Mouse (Mus musculus): ENCODE measurements around the gene Myo1f. TPM values are rescaled to one million over a fixed set of nuclear protein-coding genes. Genes with fewer than 3 reads are reported as not detected.

Myo1f gene
- polyA plus RNA-seq, 1 experiment from 2014 or later: 1.6 TPM

DNA sequence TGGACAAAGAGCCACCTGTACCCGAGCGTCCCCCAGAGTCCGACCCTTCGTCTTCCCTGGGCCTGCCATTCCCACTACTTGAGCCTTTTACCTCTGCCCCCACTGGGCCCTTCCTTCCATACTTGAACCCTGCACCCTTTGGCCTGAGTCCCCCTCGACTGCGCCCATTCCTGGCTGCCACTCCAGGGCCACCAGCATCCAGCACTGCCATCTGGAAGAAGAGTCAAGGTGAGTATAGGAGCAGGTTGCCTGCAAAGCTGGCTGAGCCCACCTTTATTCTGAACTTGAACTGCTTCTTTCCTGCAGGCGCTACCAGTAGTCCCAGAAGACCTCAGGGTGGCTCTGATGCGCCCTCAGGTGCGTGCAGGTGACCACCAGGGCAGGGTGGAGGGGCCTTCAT is 75.7 kb downstream of the Myo1f start:
- Histone ChIP-seq H3K9ac (no peak overlapping the region), H3K36me3 (no peaks in the 10 kb centered on the region), H3K4me1 (replicated peaks) (peaks cover 35% of the 10 kb centered on the region), H3K4me3 (no peak overlapping the region), H3K9me3 (no peaks in the 10 kb centered on the region), H3K27me3 (no peaks in the 10 kb centered on the region), H3K4me2 (no peak overlapping the region), H3K27ac (replicated peaks) (peak overlapping the region; percentile 17; the same call in 1 of the 2 replicates)
- no peak for ATAC-seq (ENCODE audit: low FRiP score, low read depth)
- WGBS: 94% methylated on average over 9 of the region's 9 CpGs

- no peak for ATAC-seq (ENCODE audit: low FRiP score, low read depth)
Observed at GRCm38 (mm10) chr17:33631796-33632195, 76.3 kb downstream of the Myo1f start.

DNA sequence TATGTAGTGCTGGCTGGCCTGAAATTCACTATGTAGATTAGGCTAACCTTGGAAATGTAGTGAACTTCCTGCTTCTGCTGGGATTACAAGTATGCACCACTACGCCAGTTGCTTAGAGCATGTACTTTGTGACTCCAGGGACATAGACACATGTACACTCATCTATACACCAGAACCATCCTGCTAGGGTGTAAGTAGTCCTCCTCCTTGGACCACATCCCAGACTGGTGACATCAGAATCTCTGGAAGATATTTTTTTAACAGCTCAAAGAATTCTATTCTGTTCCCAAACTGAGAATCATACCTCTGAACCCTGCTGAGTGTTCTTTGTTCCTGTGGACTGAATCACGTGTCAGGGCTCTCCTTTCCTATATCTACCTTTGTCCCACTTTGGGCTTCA is 81.5 kb downstream of the Myo1f start:
- ATAC-seq (ENCODE audit: low FRiP score, low read depth): no peak
- H3K9ac ChIP-seq: no peak overlapping the region
- H3K36me3 ChIP-seq: 0 out of 2 replicates have a peak, but pooled peaks cover 11% of the 10 kb centered on the region
- no peak overlapping the region for H3K27ac ChIP-seq (replicated peaks)
- H3K4me1 ChIP-seq (replicated peaks): 0 out of 2 replicates have a peak, but pooled peaks cover 3% of the 10 kb centered on the region
- no peak overlapping the region for H3K4me3 ChIP-seq
- WGBS: 86% methylated on average over 2 of the region's 2 CpGs
- no peaks in the 10 kb centered on the region for H3K27me3 ChIP-seq
- no peak overlapping the region for H3K4me2 ChIP-seq
- H3K9me3 ChIP-seq: no peaks in the 10 kb centered on the region

More at GRCm38 (mm10) chr17:33631796-33632195, 76.3 kb downstream of the Myo1f start:
- no peak overlapping the region for H3K4me3 ChIP-seq
- H3K27ac ChIP-seq (replicated peaks): peak overlapping the region; percentile 17; the same call in 1 of the 2 replicates
- H3K4me1 ChIP-seq (replicated peaks): peaks cover 35% of the 10 kb centered on the region
- H3K4me2 ChIP-seq: no peak overlapping the region
- H3K9ac ChIP-seq: no peak overlapping the region
- H3K36me3 ChIP-seq: 0 out of 2 replicates have a peak, but pooled peaks cover 1% of the 10 kb centered on the region
- 74% methylated on average over 5 of the region's 5 CpGs for WGBS
- no peaks in the 10 kb centered on the region for H3K27me3 ChIP-seq
- H3K9me3 ChIP-seq: no peaks in the 10 kb centered on the region

DNA sequence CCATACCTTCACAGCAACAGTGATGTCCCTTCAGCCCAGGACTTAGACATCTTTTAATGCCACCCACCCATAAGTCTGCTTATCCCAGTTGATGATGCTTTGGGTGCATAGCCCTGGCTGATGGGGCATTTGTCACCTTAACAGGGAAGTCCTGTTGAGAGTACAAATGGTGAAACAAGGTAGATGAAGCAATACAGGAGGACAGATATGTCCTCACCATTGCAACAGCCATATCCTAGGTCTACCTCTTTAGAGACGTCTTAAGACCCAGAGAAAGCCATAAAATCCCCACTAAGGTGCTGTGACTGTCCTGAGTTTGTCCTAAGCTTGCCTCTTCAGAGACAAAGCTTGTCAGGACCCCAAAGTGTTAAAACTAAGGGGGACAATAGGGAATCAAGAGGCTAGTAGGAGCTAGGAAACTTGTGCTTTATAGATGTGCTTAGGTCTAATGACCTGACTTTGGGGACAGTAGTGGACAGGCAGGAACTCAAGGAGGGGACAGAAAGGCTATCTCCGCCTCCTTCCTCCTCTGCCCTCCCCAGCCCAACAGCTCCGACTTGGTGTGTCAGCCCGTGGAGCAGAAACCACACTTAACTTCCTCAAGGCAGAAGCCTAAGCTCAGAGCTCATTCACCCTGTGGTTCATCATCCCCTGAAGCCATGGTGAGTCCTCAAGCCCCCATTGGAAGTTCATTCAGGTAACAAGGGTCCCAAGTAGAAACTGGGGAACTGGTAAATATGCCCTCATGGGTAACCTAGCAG is 82.2 kb downstream of the Myo1f start, which contains the start of gene Pram1:
TSS of gene Pram1 (plus strand) at position 541 of the 761 bp plus-strand sequence.
- Histone ChIP-seq H3K9me3 (no peaks in the 10 kb centered on the region), H3K9ac (no peak within 1 kb of the TSS), H3K27me3 (no peaks in the 10 kb centered on the region), H3K4me2 (no peak within 1 kb of the TSS), H3K4me3 (no peak within 1 kb of the TSS), H3K4me1 (replicated peaks) (no peaks in the 10 kb centered on the region), H3K36me3 (0 out of 2 replicates have a peak, but pooled peaks cover 14% of the 10 kb centered on the region), H3K27ac (replicated peaks) (no peak within 1 kb of the TSS)
- no peak for ATAC-seq (ENCODE audit: low FRiP score, low read depth)
- 89% methylated on average over 4 of the region's 4 CpGs for WGBS

- 73% methylated on average over 6 of the region's 6 CpGs for WGBS
- Histone ChIP-seq H3K36me3 (peaks cover 26% of the 10 kb centered on the region), H3K9ac (no peak overlapping the region), H3K4me3 (no peak overlapping the region), H3K27ac (replicated peaks) (no peak overlapping the region), H3K4me2 (no peak overlapping the region), H3K27me3 (no peaks in the 10 kb centered on the region), H3K4me1 (replicated peaks) (no peaks in the 10 kb centered on the region), H3K9me3 (no peaks in the 10 kb centered on the region)
- no peak for ATAC-seq (ENCODE audit: low FRiP score, low read depth)
Observed at GRCm38 (mm10) chr17:33639743-33640142, 84.2 kb downstream of the Myo1f start.

DNA sequence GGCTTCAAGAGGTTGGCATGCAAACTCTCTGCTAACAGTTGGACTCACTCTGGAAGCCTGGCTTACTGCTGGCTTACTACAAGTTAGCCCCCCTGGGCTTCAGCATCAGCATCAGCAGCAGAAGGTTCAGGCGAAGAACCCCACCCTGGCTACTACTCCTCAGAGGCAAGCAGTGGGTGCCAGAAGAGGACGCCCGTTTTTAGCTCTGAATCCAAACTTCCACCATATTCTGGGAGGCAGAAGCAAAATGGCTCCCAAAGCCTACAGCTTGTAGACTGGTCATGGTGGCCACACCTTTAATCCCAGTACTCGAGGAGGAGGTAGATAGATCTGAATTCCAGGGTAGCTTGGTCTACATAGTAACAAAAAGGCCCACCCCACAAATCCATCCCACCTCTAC is 88.6 kb downstream of the Myo1f start:
- no peak overlapping the region for H3K9ac ChIP-seq
- H3K4me3 ChIP-seq: no peak overlapping the region
- no peak overlapping the region for H3K4me2 ChIP-seq
- WGBS: 95% methylated on average over 4 of the region's 4 CpGs
- H3K27me3 ChIP-seq: no peaks in the 10 kb centered on the region
- no peak for ATAC-seq (ENCODE audit: low FRiP score, low read depth)
- H3K9me3 ChIP-seq: no peaks in the 10 kb centered on the region
- no peak overlapping the region for H3K27ac ChIP-seq (replicated peaks)
- no peaks in the 10 kb centered on the region for H3K4me1 ChIP-seq (replicated peaks)
- H3K36me3 ChIP-seq: peaks cover 53% of the 10 kb centered on the region

DNA sequence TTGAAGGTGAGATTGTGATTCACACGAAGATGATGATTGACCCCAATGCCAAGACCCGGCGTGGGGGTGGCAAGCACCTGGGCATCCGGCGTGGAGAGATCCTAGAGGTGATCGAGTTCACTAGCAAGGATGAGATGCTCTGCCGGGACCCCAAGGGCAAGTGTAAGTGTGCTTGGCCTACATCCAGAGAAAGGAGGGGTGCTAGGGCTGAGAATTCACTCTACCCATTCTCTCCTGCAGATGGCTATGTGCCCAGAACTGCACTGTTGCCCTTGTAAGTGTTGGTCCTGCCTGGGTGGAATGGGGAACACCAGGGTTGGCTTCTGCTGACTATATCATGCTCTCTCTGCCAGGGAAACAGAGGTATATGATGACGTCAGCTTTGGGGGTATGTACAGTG is 89.6 kb downstream of the Myo1f start:
- no peak overlapping the region for H3K9ac ChIP-seq
- H3K27ac ChIP-seq (replicated peaks): no peak overlapping the region
- H3K36me3 ChIP-seq: peaks cover 60% of the 10 kb centered on the region
- H3K4me2 ChIP-seq: no peak overlapping the region
- no peaks in the 10 kb centered on the region for H3K27me3 ChIP-seq
- no peaks in the 10 kb centered on the region for H3K9me3 ChIP-seq
- 92% methylated on average over 8 of the region's 8 CpGs for WGBS
- H3K4me1 ChIP-seq (replicated peaks): no peaks in the 10 kb centered on the region
- ATAC-seq (ENCODE audit: low FRiP score, low read depth): no peak
- no peak overlapping the region for H3K4me3 ChIP-seq

- H3K4me1 ChIP-seq (replicated peaks): no peaks in the 10 kb centered on the region
- peaks cover 71% of the 10 kb centered on the region for H3K36me3 ChIP-seq
- H3K27me3 ChIP-seq: no peaks in the 10 kb centered on the region
- H3K27ac ChIP-seq (replicated peaks): no peak overlapping the region
- no peak overlapping the region for H3K9ac ChIP-seq
- WGBS: 97% methylated on average over 34 of the region's 34 CpGs
- no peak overlapping the region for H3K4me3 ChIP-seq
- ATAC-seq (ENCODE audit: low FRiP score, low read depth): peak; percentile 48; the same call in 1 of the 2 replicates
- H3K4me2 ChIP-seq: no peak overlapping the region
- H3K9me3 ChIP-seq: no peaks in the 10 kb centered on the region
Observed at GRCm38 (mm10) chr17:33649781-33650475, 94.4 kb downstream of the Myo1f start.

Other genes starting within 250 kb of the Myo1f start
- 13.1 and 13.7 TPM in 2 replicates for gene Zfp81, start 196.8 kb upstream of the Myo1f start, polyA plus RNA-seq (2015; fragmentation: Nextera tagmentation; extraction: Ambion mirVana)
- gene Zfp101, start 161.1 kb upstream of the Myo1f start, polyA plus RNA-seq (2015; fragmentation: Nextera tagmentation; extraction: Ambion mirVana): 12.7 and 13.0 TPM in 2 replicates
- gene Actl9, start 122.8 kb upstream of the Myo1f start, polyA plus RNA-seq (2015; fragmentation: Nextera tagmentation; extraction: Ambion mirVana): not detected in 2 replicates
- gene Adamts10, start 31.5 kb upstream of the Myo1f start, polyA plus RNA-seq (2015; fragmentation: Nextera tagmentation; extraction: Ambion mirVana): 60.6 and 60.7 TPM in 2 replicates
- gene Zfp414, start 73.4 kb downstream of the Myo1f start, polyA plus RNA-seq (2015; fragmentation: Nextera tagmentation; extraction: Ambion mirVana): 60.6 and 75.8 TPM in 2 replicates
- gene Pram1, start 82.3 kb downstream of the Myo1f start, polyA plus RNA-seq (2015; fragmentation: Nextera tagmentation; extraction: Ambion mirVana): 0.44 and 0.56 TPM in 2 replicates
- 179 and 192 TPM in 2 replicates for gene Hnrnpm, start 131.2 kb downstream of the Myo1f start, polyA plus RNA-seq (2015; fragmentation: Nextera tagmentation; extraction: Ambion mirVana)
- 84.6 and 86.7 TPM in 2 replicates for gene March2, start 163.0 kb downstream of the Myo1f start, polyA plus RNA-seq (2015; fragmentation: Nextera tagmentation; extraction: Ambion mirVana)
- 590 and 595 TPM in 2 replicates for gene Rab11b, start 204.8 kb downstream of the Myo1f start, polyA plus RNA-seq (2015; fragmentation: Nextera tagmentation; extraction: Ambion mirVana)
- gene Angptl4, start 226.1 kb downstream of the Myo1f start, polyA plus RNA-seq (2015; fragmentation: Nextera tagmentation; extraction: Ambion mirVana): 23.2 and 23.9 TPM in 2 replicates